Mouse (Mus musculus): ENCODE data around the gene Wnt3a. TPM values are rescaled to one million over a fixed set of nuclear protein-coding genes. Genes with fewer than 3 reads are reported as not detected.

The Wnt3a gene
- polyA plus RNA-seq, 1 experiment from 2014 or later, result 4.0 TPM

Small RNA genes lying within 50 kb of the gene (microRNA-seq; reads per million reads assigned to microRNA genes)
- gene Gm24756, result not detected

Other genes starting within 250 kb of the Wnt3a start
- 0.32 and 0.42 TPM in 2 replicates for gene Obscn, start 154.3 kb downstream of the Wnt3a start, polyA plus RNA-seq (2015; fragmentation: Nextera tagmentation; extraction: Ambion mirVana)
- gene Iba57, start 127.0 kb downstream of the Wnt3a start, polyA plus RNA-seq (2015; fragmentation: Nextera tagmentation; extraction: Ambion mirVana), result 3.3 and 3.6 TPM in 2 replicates
- 0.21 and 0.28 TPM in 2 replicates for gene Gjc2, start 107.5 kb downstream of the Wnt3a start, polyA plus RNA-seq (2015; fragmentation: Nextera tagmentation; extraction: Ambion mirVana)
- 124 and 142 TPM in 2 replicates for gene Guk1, start 98.5 kb downstream of the Wnt3a start, polyA plus RNA-seq (2015; fragmentation: Nextera tagmentation; extraction: Ambion mirVana)
- 90.7 and 97.1 TPM in 2 replicates for gene Mrpl55, start 88.3 kb downstream of the Wnt3a start, polyA plus RNA-seq (2015; fragmentation: Nextera tagmentation; extraction: Ambion mirVana)
- 36.8 and 45.5 TPM in 2 replicates for gene 2310033P09Rik, start 82.4 kb downstream of the Wnt3a start, polyA plus RNA-seq (2015; fragmentation: Nextera tagmentation; extraction: Ambion mirVana)
- 693 and 702 TPM in 2 replicates for gene Arf1, start 62.5 kb downstream of the Wnt3a start, polyA plus RNA-seq (2015; fragmentation: Nextera tagmentation; extraction: Ambion mirVana)
- gene Wnt9a, start 16.2 kb upstream of the Wnt3a start, polyA plus RNA-seq (2015; fragmentation: Nextera tagmentation; extraction: Ambion mirVana), result 6.9 and 7.3 TPM in 2 replicates
- gene Prss38, start 84.9 kb upstream of the Wnt3a start, polyA plus RNA-seq (2015; fragmentation: Nextera tagmentation; extraction: Ambion mirVana), result not detected in 2 replicates
- gene Jmjd4, start 159.3 kb upstream of the Wnt3a start, polyA plus RNA-seq (2015; fragmentation: Nextera tagmentation; extraction: Ambion mirVana), result 14.9 and 15.4 TPM in 2 replicates
- gene Snap47, start 160.4 kb upstream of the Wnt3a start, polyA plus RNA-seq (2015; fragmentation: Nextera tagmentation; extraction: Ambion mirVana), result 137 and 140 TPM in 2 replicates
- gene Zfp867, start 181.7 kb upstream of the Wnt3a start, polyA plus RNA-seq (2015; fragmentation: Nextera tagmentation; extraction: Ambion mirVana), result 10.5 and 11.3 TPM in 2 replicates
- 23.9 and 24.9 TPM in 2 replicates for gene Zkscan17, start 236.0 kb upstream of the Wnt3a start, polyA plus RNA-seq (2015; fragmentation: Nextera tagmentation; extraction: Ambion mirVana)